In genomic region chr10:68611906-68612305, GRCm38 (mm10) we compare ENCODE assay signal across 8 mouse cellular contexts.
DNase-seq lines count a peak whose midpoint lies in the region; ATAC-seq and TF ChIP-seq lines count a peak whose summit lies in the region.

No protein-coding gene starts in this region.

- TF ChIP-seq POLR2A in cerebellum, adult 2 months (IDR thresholded peaks at IDR 0.05; ENCODE audit: borderline replicate concordance, insufficient read depth, low read length) = no peak

- WGBS in intestine, postnatal 0 days = 82% methylated on average over 9 of the region's 9 CpGs
- WGBS in intestine, embryonic 16.5 days = 88% methylated on average over 9 of the region's 9 CpGs
- WGBS in limb, embryonic 11.5 days = 77% methylated on average over 9 of the region's 9 CpGs
- WGBS in cerebellum, adult 2 months = 81% methylated on average over 9 of the region's 9 CpGs
- 76% methylated on average over 9 of the region's 9 CpGs for WGBS in midbrain, embryonic 15.5 days

- ATAC-seq in intestine, postnatal 0 days = no peak
- ATAC-seq in intestine, embryonic 16.5 days = no peak
- no peak for ATAC-seq in limb, embryonic 11.5 days (ENCODE audit: insufficient number of reproducible peaks, low FRiP score, low TSS enrichment, low read depth)
- no peak for ATAC-seq in midbrain, embryonic 15.5 days (replicated peaks)

- no peaks in the 10 kb centered on the region for H3K27me3 ChIP-seq in intestine, postnatal 0 days (replicated peaks; ENCODE audit: control insufficient read depth, insufficient read depth, low read length)
- H3K27me3 ChIP-seq in intestine, embryonic 16.5 days (replicated peaks; ENCODE audit: control insufficient read depth, insufficient read depth, low read length) = no peaks in the 10 kb centered on the region
- no peaks in the 10 kb centered on the region for H3K27me3 ChIP-seq in limb, embryonic 11.5 days (ENCODE audit: control insufficient read depth, insufficient read depth, low read length)
- no peaks in the 10 kb centered on the region for H3K27me3 ChIP-seq in cerebellum, adult 2 months (ENCODE audit: control insufficient read depth, insufficient read depth, low read length)
- H3K27me3 ChIP-seq in midbrain, embryonic 15.5 days (replicated peaks) = no peaks in the 10 kb centered on the region

- no peak overlapping the region for H3K27ac ChIP-seq in intestine, postnatal 0 days (ENCODE audit: low read depth, low read length)
- H3K27ac ChIP-seq in intestine, embryonic 16.5 days (ENCODE audit: low read length) = no peak overlapping the region
- no peak overlapping the region for H3K27ac ChIP-seq in limb, embryonic 11.5 days (replicated peaks; ENCODE audit: low read depth, low read length)
- no peak overlapping the region for H3K27ac ChIP-seq in cerebellum, adult 2 months (ENCODE audit: insufficient read depth, low read length)
- no peak overlapping the region for H3K27ac ChIP-seq in midbrain, embryonic 15.5 days

- H3K4me2 ChIP-seq in intestine, postnatal 0 days (replicated peaks; ENCODE audit: low read depth) = no peak overlapping the region
- no peak overlapping the region for H3K4me2 ChIP-seq in intestine, embryonic 16.5 days (ENCODE audit: low read depth, low read length)
- H3K4me2 ChIP-seq in limb, embryonic 11.5 days (ENCODE audit: low read depth, severe bottlenecking) = no peak overlapping the region
- H3K4me2 ChIP-seq in midbrain, embryonic 15.5 days = no peak overlapping the region

- no peak overlapping the region for H3K4me3 ChIP-seq in intestine, postnatal 0 days (ENCODE audit: low read depth, low read length)
- no peak overlapping the region for H3K4me3 ChIP-seq in intestine, embryonic 16.5 days (ENCODE audit: low read length)
- H3K4me3 ChIP-seq in limb, embryonic 11.5 days (ENCODE audit: low read depth, low read length) = no peak overlapping the region
- no peak overlapping the region for H3K4me3 ChIP-seq in cerebellum, adult 2 months (replicated peaks; ENCODE audit: insufficient read depth, low read depth, low read length)
- no peak overlapping the region for H3K4me3 ChIP-seq in midbrain, embryonic 15.5 days

- peak; percentile 4 for DNase-seq in 416B (ENCODE audit: low read depth)
- DNase-seq in R1 (ENCODE audit: low read depth, low spot score) = peak; percentile 89
- DNase-seq in limb, embryonic 11.5 days (ENCODE audit: low spot score) = peak; percentile 50
- DNase-seq in cerebellum, adult 11-12 months = no peak
- DNase-seq in cerebellum, adult 2 months = no peak

- H3K4me1 ChIP-seq in intestine, postnatal 0 days (replicated peaks; ENCODE audit: control insufficient read depth, insufficient read depth, low read length) = no peaks in the 10 kb centered on the region
- H3K4me1 ChIP-seq in intestine, embryonic 16.5 days (ENCODE audit: control insufficient read depth, insufficient read depth, low read length) = no peaks in the 10 kb centered on the region
- H3K4me1 ChIP-seq in limb, embryonic 11.5 days (ENCODE audit: control insufficient read depth, insufficient read depth, low read length) = no peaks in the 10 kb centered on the region
- no peaks in the 10 kb centered on the region for H3K4me1 ChIP-seq in cerebellum, adult 2 months (ENCODE audit: control insufficient read depth, insufficient read depth, low read length)
- 0 out of 2 replicates have a peak, but pooled peaks cover 2% of the 10 kb centered on the region for H3K4me1 ChIP-seq in midbrain, embryonic 15.5 days

- H3K9ac ChIP-seq in intestine, postnatal 0 days (ENCODE audit: low read depth, low read length) = no peak overlapping the region
- H3K9ac ChIP-seq in intestine, embryonic 16.5 days (ENCODE audit: low read depth, low read length) = no peak overlapping the region
- H3K9ac ChIP-seq in limb, embryonic 11.5 days (ENCODE audit: low read length) = no peak overlapping the region
- H3K9ac ChIP-seq in midbrain, embryonic 15.5 days = no peak overlapping the region

- H3K9me3 ChIP-seq in intestine, postnatal 0 days (ENCODE audit: control insufficient read depth) = no peaks in the 10 kb centered on the region
- no peaks in the 10 kb centered on the region for H3K9me3 ChIP-seq in intestine, embryonic 16.5 days (ENCODE audit: control insufficient read depth, low read length)
- no peaks in the 10 kb centered on the region for H3K9me3 ChIP-seq in limb, embryonic 11.5 days (ENCODE audit: control insufficient read depth, low read length)
- H3K9me3 ChIP-seq in midbrain, embryonic 15.5 days = no peaks in the 10 kb centered on the region

- H3K36me3 ChIP-seq in intestine, postnatal 0 days (ENCODE audit: control insufficient read depth, insufficient read depth) = no peaks in the 10 kb centered on the region
- no peaks in the 10 kb centered on the region for H3K36me3 ChIP-seq in intestine, embryonic 16.5 days (ENCODE audit: control insufficient read depth, insufficient read depth, low read length)
- H3K36me3 ChIP-seq in limb, embryonic 11.5 days (ENCODE audit: control insufficient read depth, insufficient read depth, low read length) = no peaks in the 10 kb centered on the region
- H3K36me3 ChIP-seq in midbrain, embryonic 15.5 days (replicated peaks) = no peaks in the 10 kb centered on the region

- peak; percentile 50 for TF ChIP-seq CTCF in intestine, postnatal 0 days (IDR thresholded peaks at IDR 0.05; ENCODE audit: low read depth)
- no peak for TF ChIP-seq CTCF in cerebellum, adult 2 months (IDR thresholded peaks at IDR 0.05; ENCODE audit: borderline replicate concordance, insufficient read depth, low read depth, low read length)

Comparison
In these comparisons a context has a peak if more than half of its experiments do, and no peak if none do; other contexts are left out.
1. DNase-seq: peak in 416B (single experiment), R1 (single experiment) and limb, embryonic 11.5 days (single experiment); none in cerebellum, adult 11-12 months (single experiment) and cerebellum, adult 2 months (0 of 2).